Mouse (Mus musculus) stomach, embryonic 14.5 days (tissue): ENCODE measurements around the gene S100a4. TPM values are rescaled to one million over a fixed set of nuclear protein-coding genes. Genes with fewer than 3 reads are reported as not detected.
A peak's percentile ranks its signal among the peaks of the same experiment; 100 is the strongest.

Experiments used
- ATAC-seq: fragments of 200-750 bp; cut with Nextera tagmentation; 2 replicates; pipeline ENCODE4 v1.8.0; 2017; ENCODE audit warnings: low read depth, moderate TSS enrichment; ENCODE audit not compliant: insufficient number of reproducible peaks, insufficient read depth, low FRiP score
- H3K27ac ChIP-seq: fragments of 300-500 bp; sonication (generic); 2 replicates; pipeline ENCODE4 v1.5.1; 2014; ENCODE audit warnings: mild to moderate bottlenecking, low read length, moderate library complexity, mixed read lengths
- H3K27me3 ChIP-seq: fragments of 300-500 bp; sonication (generic); 2 replicates; pipeline ENCODE4 v1.6.1; 2014; ENCODE audit warnings: low read length, control low read depth, mixed read lengths; ENCODE audit not compliant: control insufficient read depth, insufficient read depth
- H3K36me3 ChIP-seq: fragments of 300-500 bp; sonication (generic); 2 replicates; pipeline ENCODE4 v1.6.1; 2014; ENCODE audit warnings: mild to moderate bottlenecking, control low read depth, low read length, moderate library complexity, mixed read lengths; ENCODE audit not compliant: control insufficient read depth, insufficient read depth
- H3K4me1 ChIP-seq: fragments of 300-500 bp; sonication (generic); 2 replicates; pipeline ENCODE4 v1.6.1; 2014; ENCODE audit warnings: low read length, control low read depth, mixed read lengths; ENCODE audit not compliant: control insufficient read depth, insufficient read depth
- H3K4me2 ChIP-seq: fragments of 300-500 bp; sonication (generic); replicated peaks from 2 replicates; pipeline ENCODE4 v1.6.1; 2014; ENCODE audit warnings: low read depth, low read length, control low read depth
- H3K4me3 ChIP-seq: fragments of 300-500 bp; sonication (generic); 2 replicates; pipeline ENCODE4 v1.5.1; 2014; ENCODE audit warnings: low read depth, low read length, control low read depth
- H3K9ac ChIP-seq: fragments of 300-500 bp; sonication (generic); replicated peaks from 2 replicates; pipeline ENCODE4 v1.6.1; 2014; ENCODE audit warnings: low read depth, mild to moderate bottlenecking, control low read depth, low read length, moderate library complexity, mixed read lengths
- H3K9me3 ChIP-seq: fragments of 300-500 bp; sonication (generic); 2 replicates; pipeline ENCODE4 v1.6.1; 2016; ENCODE audit warnings: low read depth, low read length, control low read depth; ENCODE audit not compliant: control insufficient read depth
- WGBS: fragments of 180-500 bp; shearing (Covaris S2); extraction: QIAGEN DNeasy Blood & Tissue Kit; methylation state at CpG from one replicate; pipeline ENCODE4 v1.1.7; 2014; 5-methylcytosine and 5-hydroxymethylcytosine counted together
- polyA plus RNA-seq: library from polyadenylated mRNA; unstranded; fragments of >200 nt; fragmentation: Nextera tagmentation; extraction: Ambion mirVana; gene quantifications from 2 replicates; pipeline ENCODE4 v1.2.1, GENCODE M21; 2014

S100a4 gene
- 5.5 and 7.4 TPM in 2 replicates for polyA plus RNA-seq

DNA sequence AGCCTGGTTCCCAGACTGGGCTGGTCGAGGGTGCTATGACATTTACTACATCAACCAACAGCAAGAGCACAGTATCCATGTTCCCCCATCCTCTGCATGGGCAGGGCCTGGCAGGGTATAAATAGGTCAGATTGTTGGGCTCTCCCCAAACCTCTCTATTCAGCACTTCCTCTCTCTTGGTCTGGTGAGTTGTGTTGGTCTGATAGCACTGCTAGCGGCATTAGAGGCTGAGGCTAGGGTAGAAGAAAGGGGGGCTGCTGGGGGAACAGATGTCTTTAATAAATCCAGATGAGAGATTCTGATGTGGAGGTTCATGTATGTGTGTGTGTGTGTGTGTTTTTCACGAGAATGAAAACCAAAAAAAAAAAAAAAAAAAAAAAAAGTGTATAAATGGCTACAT lies at the start of gene S100a4:
Gene S100a4, plus strand, starts transcription at position 149 of the 400 bp plus-strand sequence.
- H3K27ac ChIP-seq = peak within 1 kb of the TSS; percentile 91
- ATAC-seq = no peak
- no peaks in the 10 kb centered on the region for H3K27me3 ChIP-seq
- no peaks in the 10 kb centered on the region for H3K36me3 ChIP-seq
- WGBS = 44% methylated on average over 3 of the region's 3 CpGs
- H3K4me1 ChIP-seq = peaks cover 25% of the 10 kb centered on the region
- H3K4me2 ChIP-seq = no peak within 1 kb of the TSS
- H3K4me3 ChIP-seq = no peak within 1 kb of the TSS
- H3K9me3 ChIP-seq = no peaks in the 10 kb centered on the region
- no peak within 1 kb of the TSS for H3K9ac ChIP-seq

DNA sequence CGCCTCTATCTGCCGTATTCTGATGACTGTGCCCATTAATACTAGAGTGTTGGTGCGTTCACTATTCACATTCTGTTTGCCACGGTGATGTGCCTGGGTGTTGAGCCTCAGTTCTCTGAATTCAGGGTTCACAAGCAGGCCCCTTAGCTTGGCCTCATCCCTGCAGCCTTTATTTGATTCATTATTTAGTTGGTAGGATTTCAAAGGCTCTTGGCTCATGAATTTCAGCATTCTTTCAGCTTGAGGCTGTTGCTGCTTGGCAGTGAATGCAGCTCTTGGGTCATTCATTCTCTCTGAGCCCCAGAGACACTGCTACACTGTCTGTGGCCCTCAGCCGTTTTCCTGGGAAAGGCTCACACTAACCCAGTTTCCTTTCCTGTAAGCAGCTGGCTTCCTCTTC lies 47.6 kb upstream of the S100a4 start:
- Histone ChIP-seq H3K36me3 (no peaks in the 10 kb centered on the region), H3K4me1 (no peaks in the 10 kb centered on the region), H3K9me3 (no peaks in the 10 kb centered on the region), H3K27ac (no peak overlapping the region), H3K4me3 (no peak overlapping the region), H3K9ac (no peak overlapping the region), H3K27me3 (no peaks in the 10 kb centered on the region), H3K4me2 (no peak overlapping the region)
- ATAC-seq = no peak
- WGBS = 63% methylated on average over 5 of the region's 5 CpGs

DNA sequence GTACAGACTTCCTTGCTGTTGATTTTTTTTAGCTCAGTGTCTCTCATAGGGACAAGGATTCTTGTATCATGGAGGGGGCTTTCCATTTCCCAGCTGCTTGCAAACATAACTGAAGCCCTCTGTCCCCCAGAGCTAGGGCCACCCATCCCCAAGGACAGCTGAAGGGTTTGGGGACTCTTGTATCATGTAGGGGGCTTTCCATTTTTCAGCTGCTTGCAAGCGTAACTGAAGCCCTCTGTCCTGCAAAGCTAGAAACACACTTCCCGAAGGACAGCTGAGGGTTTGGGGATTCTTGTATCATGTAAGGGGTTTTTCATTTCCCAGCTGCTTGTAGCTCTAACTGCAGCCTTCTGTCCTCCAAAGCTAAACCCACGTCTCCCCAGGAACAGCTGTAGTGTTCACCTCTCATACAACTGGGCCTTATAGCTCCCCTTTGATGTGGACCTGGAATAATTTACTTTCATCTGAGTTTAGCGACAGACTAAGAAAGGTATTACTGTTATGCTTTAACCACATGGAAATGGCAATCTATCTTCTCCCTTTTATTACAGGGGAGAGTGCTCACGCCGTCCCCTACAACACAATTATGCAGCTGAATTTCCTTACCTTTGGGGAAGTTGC lies 43.5 kb upstream of the S100a4 start, which contains the start of gene S100a3:
Gene S100a3, plus strand, starts transcription at position 571 of the 621 bp plus-strand sequence.
- Histone ChIP-seq H3K36me3 (no peaks in the 10 kb centered on the region), H3K27me3 (no peaks in the 10 kb centered on the region), H3K4me3 (no peak within 1 kb of the TSS), H3K27ac (no peak within 1 kb of the TSS), H3K9me3 (no peaks in the 10 kb centered on the region), H3K9ac (no peak within 1 kb of the TSS), H3K4me1 (no peaks in the 10 kb centered on the region), H3K4me2 (no peak within 1 kb of the TSS)
- ATAC-seq = no peak
- 65% methylated on average over 6 of the region's 6 CpGs for WGBS

DNA sequence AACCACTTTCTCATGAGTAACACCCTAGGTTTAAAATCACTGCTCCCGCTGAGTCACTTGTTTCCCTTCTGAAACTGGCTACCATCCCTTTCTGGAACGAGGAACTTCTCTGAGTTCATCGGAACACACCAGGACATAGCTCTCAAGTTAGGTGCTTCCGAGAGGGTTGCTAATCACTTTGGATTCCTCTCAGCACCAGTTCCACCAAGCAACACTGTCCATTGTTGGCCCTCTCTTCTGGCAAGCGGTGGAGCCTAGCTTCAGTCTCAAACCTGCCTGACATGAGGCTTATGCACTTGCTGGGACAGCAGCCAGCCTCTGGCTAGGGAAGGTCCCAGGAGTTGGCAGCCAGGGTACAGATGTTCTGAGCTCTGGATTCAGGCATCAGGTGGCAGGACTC lies 28.9 kb upstream of the S100a4 start:
- no peak overlapping the region for H3K27ac ChIP-seq
- H3K9me3 ChIP-seq = no peaks in the 10 kb centered on the region
- 84% methylated on average over 5 of the region's 5 CpGs for WGBS
- no peaks in the 10 kb centered on the region for H3K4me1 ChIP-seq
- H3K27me3 ChIP-seq = no peaks in the 10 kb centered on the region
- no peaks in the 10 kb centered on the region for H3K36me3 ChIP-seq
- H3K9ac ChIP-seq = no peak overlapping the region
- H3K4me2 ChIP-seq = no peak overlapping the region
- no peak for ATAC-seq
- no peak overlapping the region for H3K4me3 ChIP-seq

DNA sequence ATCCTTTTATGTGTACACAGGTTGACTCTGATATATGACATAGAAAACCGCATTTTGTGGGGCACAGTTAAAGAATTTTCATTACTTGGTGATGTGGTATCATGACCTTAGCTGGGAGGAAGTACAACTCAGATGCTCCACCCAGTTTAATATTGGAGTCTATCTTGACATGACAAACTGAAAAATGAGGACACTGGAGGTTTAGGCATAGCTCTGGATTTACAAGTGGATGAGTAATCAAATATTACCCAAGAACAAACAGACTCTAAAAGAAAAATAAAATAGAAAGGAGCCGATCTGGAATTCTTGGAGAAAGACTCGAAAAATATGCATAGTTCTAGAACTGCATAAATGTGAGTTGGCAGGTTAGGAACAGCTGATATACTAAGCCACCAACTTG lies 28.3 kb upstream of the S100a4 start:
- H3K27ac ChIP-seq = no peak overlapping the region
- H3K4me2 ChIP-seq = no peak overlapping the region
- no peaks in the 10 kb centered on the region for H3K36me3 ChIP-seq
- ATAC-seq = no peak
- 68% methylated on average over 3 of the region's 3 CpGs for WGBS
- H3K9me3 ChIP-seq = no peaks in the 10 kb centered on the region
- H3K27me3 ChIP-seq = no peaks in the 10 kb centered on the region
- no peaks in the 10 kb centered on the region for H3K4me1 ChIP-seq
- H3K4me3 ChIP-seq = no peak overlapping the region
- H3K9ac ChIP-seq = no peak overlapping the region

DNA sequence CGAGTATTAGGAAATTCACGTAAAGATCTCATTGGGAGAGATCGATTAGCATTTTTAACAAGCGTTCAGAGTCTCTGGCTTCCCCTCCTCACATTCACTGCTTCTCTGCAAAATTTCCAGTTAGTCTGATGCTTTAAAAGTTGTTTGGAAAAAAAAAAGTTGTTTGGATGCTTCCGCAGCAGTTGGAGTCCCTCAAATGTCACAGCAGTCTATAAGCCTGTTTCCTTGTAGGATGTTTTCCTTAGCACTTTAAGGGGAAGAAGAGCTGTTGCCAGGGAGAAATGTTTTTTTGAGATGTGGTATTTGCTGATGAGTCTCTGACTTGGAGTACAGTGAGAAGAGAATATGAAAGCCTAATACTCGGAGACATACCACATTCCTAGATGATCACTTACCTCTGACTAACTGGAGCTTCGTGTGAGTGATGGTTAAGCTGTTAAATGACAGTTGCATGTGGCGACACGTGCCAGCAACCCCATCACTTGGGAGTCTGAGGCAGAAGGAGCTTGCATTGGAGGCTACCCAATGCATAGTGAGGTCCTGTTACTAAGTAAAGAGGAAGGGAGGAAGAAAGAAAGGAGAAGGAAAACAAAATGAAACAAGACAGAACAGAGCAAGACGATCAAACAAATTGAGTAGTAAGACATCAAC lies 27.1 kb upstream of the S100a4 start:
- H3K36me3 ChIP-seq = no peaks in the 10 kb centered on the region
- H3K4me3 ChIP-seq = no peak overlapping the region
- ATAC-seq = no peak
- no peaks in the 10 kb centered on the region for H3K27me3 ChIP-seq
- H3K4me2 ChIP-seq = no peak overlapping the region
- 68% methylated on average over 10 of the region's 10 CpGs for WGBS
- no peaks in the 10 kb centered on the region for H3K9me3 ChIP-seq
- H3K9ac ChIP-seq = no peak overlapping the region
- no peaks in the 10 kb centered on the region for H3K4me1 ChIP-seq
- peak overlapping the region; percentile 10; the same call in 1 of the 2 replicates for H3K27ac ChIP-seq

DNA sequence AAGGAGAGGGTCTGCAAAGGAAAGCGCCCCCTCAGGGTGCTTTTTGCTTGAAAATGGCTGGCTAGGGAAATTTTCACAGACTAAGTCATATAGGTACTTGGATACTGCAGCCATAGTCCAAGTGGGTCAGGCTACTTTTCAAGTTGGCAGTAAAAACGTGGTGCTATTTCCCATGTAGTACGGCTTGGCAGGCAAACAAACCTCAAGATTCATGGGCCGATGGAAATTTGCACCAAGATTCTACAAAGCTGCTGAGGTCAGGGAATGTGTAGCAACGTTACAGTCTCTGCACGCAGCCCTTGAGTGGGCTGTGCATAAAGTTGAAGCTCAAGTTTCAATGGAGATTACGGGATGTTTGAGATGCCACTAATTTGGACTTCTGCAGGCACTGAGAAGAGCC lies 24.1 kb upstream of the S100a4 start:
- no peak overlapping the region for H3K4me3 ChIP-seq
- H3K9me3 ChIP-seq = no peaks in the 10 kb centered on the region
- H3K9ac ChIP-seq = no peak overlapping the region
- no peaks in the 10 kb centered on the region for H3K4me1 ChIP-seq
- no peaks in the 10 kb centered on the region for H3K36me3 ChIP-seq
- ATAC-seq = no peak
- no peaks in the 10 kb centered on the region for H3K27me3 ChIP-seq
- H3K4me2 ChIP-seq = no peak overlapping the region
- WGBS = 59% methylated on average over 7 of the region's 7 CpGs
- H3K27ac ChIP-seq = no peak overlapping the region

DNA sequence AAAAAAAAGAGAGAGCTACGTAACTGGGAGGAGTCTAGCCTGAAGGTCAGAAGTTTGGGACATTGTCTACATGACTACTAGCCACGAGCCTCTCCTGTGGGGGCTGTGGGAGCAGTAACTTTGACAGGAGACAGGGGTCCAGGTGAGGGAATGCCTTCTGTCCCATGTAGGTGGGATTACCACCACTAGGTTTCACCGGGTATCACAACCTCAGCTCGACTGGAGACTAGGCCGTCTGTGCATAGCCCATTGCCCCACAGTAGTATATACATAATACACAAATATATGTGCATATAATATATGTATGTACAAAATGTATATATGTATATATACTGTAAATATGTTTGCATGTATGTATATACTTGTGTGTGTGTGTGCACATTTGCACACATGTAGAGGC lies 22.4 kb upstream of the S100a4 start:
- no peak overlapping the region for H3K4me3 ChIP-seq
- no peaks in the 10 kb centered on the region for H3K9me3 ChIP-seq
- H3K27me3 ChIP-seq = no peaks in the 10 kb centered on the region
- 95% methylated on average over 5 of the region's 5 CpGs for whole genome bisulfite sequencing
- H3K36me3 ChIP-seq = no peaks in the 10 kb centered on the region
- H3K27ac ChIP-seq = no peak overlapping the region
- no peak for ATAC-seq
- no peak overlapping the region for H3K4me2 ChIP-seq
- H3K9ac ChIP-seq = no peak overlapping the region
- H3K4me1 ChIP-seq = no peaks in the 10 kb centered on the region
